Mouse (Mus musculus) liver, embryonic 16.5 days (tissue): Measurements from ENCODE around the gene Crxos. TPM values are rescaled to one million over a fixed set of nuclear protein-coding genes. Genes with fewer than 3 reads are reported as not detected.

Source experiments
- ATAC-seq: fragments of 200-750 bp; cut with Nextera tagmentation; 2 replicates; pipeline ENCODE4 v1.8.0; 2017; ENCODE audit warnings: low read depth, mild to moderate bottlenecking, moderate number of reproducible peaks, moderate library complexity
- H3K27ac ChIP-seq: fragments of 300-500 bp; sonication (generic); 2 replicates; pipeline ENCODE4 v1.5.1; 2014; ENCODE audit warnings: mild to moderate bottlenecking, low read length
- H3K27me3 ChIP-seq: fragments of 300-500 bp; sonication (generic); 2 replicates; pipeline ENCODE4 v1.6.1; 2014; ENCODE audit warnings: low read depth, low read length, mixed read lengths; ENCODE audit not compliant: control insufficient read depth, insufficient read depth
- H3K36me3 ChIP-seq: fragments of 300-500 bp; sonication (generic); 2 replicates; pipeline ENCODE4 v1.6.1; 2014; ENCODE audit warnings: mild to moderate bottlenecking; ENCODE audit not compliant: control insufficient read depth, insufficient read depth
- H3K4me1 ChIP-seq: fragments of 300-500 bp; sonication (generic); 2 replicates; pipeline ENCODE4 v1.6.1; 2014; ENCODE audit warnings: low read depth, low read length, mixed read lengths; ENCODE audit not compliant: control insufficient read depth
- H3K4me2 ChIP-seq: fragments of 300-500 bp; sonication (generic); 2 replicates; pipeline ENCODE4 v1.6.1; 2014; ENCODE audit warnings: low read depth, low read length, mixed read lengths
- H3K4me3 ChIP-seq: fragments of 300-500 bp; sonication (generic); 2 replicates; pipeline ENCODE4 v1.5.1; 2014; ENCODE audit warnings: low read depth, mild to moderate bottlenecking, low read length
- H3K9ac ChIP-seq: fragments of 300-500 bp; sonication (generic); 2 replicates; pipeline ENCODE4 v1.6.1; 2014; ENCODE audit warnings: low read depth, low read length
- H3K9me3 ChIP-seq: fragments of 300-500 bp; sonication (generic); replicated peaks from 2 replicates; pipeline ENCODE4 v1.6.1; 2016; ENCODE audit warnings: low read length; ENCODE audit not compliant: control insufficient read depth
- WGBS: fragments of 180-500 bp; shearing (Covaris S2); extraction: QIAGEN DNeasy Blood & Tissue Kit; methylation state at CpG from one replicate; pipeline ENCODE4 v1.1.7; 2014; ENCODE audit not compliant: insufficient replicate concordance; 5-methylcytosine and 5-hydroxymethylcytosine counted together
- polyA plus RNA-seq: library from polyadenylated mRNA; unstranded; fragments of >200 nt; fragmentation: Nextera tagmentation; extraction: Ambion mirVana; gene quantifications from 2 replicates; pipeline ENCODE4 v1.2.1, GENCODE M21; 2015

The Crxos gene
- polyA plus RNA-seq, 1 experiment from 2014 or later, result not detected

DNA sequence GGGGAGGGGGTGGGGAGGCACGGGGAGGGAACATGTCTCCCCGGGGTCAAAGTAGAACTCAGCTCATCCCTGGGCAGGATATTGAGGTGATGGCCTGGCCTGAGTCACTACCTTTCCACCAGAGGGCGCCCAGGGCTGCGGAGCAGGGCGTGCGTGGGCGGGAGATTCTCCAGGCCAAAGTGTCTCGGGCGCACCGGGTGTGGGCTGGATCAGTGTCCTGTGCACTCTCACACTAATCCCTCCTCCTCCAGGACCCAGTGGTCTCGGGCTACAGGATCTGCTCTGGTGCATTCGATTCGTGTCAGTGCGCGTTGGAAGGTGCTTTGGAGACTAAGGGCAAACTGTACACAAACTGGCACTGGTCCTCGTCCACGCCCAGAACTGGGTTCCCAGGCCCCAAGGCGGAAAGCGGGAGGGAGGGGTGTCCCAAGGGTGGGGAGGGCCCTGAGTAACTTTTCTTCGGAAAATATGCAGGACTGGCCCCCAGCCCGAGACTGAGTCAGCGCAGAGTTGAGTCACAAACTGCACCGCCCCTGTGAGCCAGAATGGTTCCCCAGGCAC, 66.0 kb downstream of the Crxos start:
- H3K4me1 ChIP-seq, result peaks cover 62% of the 10 kb centered on the region

DNA sequence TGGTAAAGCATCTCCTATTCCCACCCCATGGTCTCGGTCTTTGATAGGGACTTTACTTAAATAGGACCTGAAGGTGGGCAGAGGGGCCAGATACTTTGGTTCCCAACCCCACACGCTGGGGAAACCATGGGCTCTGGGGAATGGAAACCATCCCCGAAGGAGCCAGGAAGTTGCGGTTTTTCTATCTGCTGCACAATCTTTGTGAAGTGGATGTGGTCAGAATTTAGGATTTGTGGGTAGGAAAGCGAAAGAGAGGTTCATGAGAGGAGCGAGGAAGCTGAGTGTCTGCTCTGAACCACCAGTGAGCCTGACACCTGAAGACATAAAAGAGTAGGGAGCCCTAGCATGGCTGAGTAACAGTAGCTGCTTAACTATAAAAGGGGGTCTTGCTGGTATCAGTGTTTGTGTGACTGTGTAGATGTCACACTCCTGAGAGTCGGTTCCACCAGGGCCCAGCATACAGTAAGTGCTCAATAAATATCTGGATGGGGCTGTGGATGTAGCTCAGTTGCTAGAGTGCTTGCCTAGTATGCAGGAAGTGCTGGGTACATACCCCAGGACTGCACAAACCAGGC, 66.9 kb downstream of the Crxos start:
- no peak for ATAC-seq
- Histone ChIP-seq H3K27ac (no peak overlapping the region), H3K27me3 (peaks cover 3% of the 10 kb centered on the region; the same call in 1 of the 2 replicates), H3K4me3 (no peak overlapping the region), H3K36me3 (peaks cover 1% of the 10 kb centered on the region; the same call in 1 of the 2 replicates), H3K9me3 (no peaks in the 10 kb centered on the region), H3K4me2 (0 out of 2 replicates have a peak overlapping the region, but pooled peaks have one; percentile 65), H3K9ac (no peak overlapping the region), H3K4me1 (peaks cover 69% of the 10 kb centered on the region)
- WGBS, result 44% methylated on average over 7 of the region's 7 CpGs

More for the DNA sequence above, 66.0 kb downstream of the Crxos start:
- 2% methylated on average over 23 of the region's 23 CpGs for WGBS
- Histone ChIP-seq H3K4me3 (peak overlapping the region; percentile 44), H3K27ac (peak overlapping the region; percentile 65), H3K9ac (peak overlapping the region; percentile 63), H3K36me3 (peaks cover 10% of the 10 kb centered on the region), H3K27me3 (peaks cover 3% of the 10 kb centered on the region; the same call in 1 of the 2 replicates), H3K4me2 (peak overlapping the region; percentile 65), H3K9me3 (no peaks in the 10 kb centered on the region)
- peak; percentile 60 for ATAC-seq

DNA sequence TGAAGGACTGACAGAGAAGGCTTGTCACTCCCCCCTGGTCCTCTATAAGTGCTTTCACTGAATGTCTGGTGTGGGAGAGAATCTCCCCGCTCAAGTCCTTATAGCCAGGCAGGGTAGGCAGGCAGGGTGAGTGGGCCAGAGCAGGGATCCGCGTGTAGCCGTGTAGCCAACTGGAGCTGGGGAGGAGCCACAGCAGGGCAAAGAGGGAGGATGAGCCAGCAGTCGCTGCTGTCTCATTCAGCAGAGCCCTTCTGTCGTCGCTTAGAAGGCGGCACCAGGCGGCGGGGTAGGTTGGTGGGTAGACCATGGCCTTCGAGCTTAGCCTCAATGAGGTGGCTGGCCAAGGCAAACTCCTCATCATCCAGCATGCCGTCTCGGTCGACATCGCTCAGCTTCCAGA, 67.6 kb downstream of the Crxos start:
- Histone ChIP-seq H3K36me3 (no peaks in the 10 kb centered on the region), H3K9me3 (no peaks in the 10 kb centered on the region), H3K9ac (no peak overlapping the region), H3K4me1 (peaks cover 69% of the 10 kb centered on the region), H3K4me2 (no peak overlapping the region), H3K4me3 (no peak overlapping the region), H3K27ac (no peak overlapping the region), H3K27me3 (peaks cover 3% of the 10 kb centered on the region; the same call in 1 of the 2 replicates)
- no peak for ATAC-seq
- 83% methylated on average over 15 of the region's 15 CpGs for WGBS

DNA sequence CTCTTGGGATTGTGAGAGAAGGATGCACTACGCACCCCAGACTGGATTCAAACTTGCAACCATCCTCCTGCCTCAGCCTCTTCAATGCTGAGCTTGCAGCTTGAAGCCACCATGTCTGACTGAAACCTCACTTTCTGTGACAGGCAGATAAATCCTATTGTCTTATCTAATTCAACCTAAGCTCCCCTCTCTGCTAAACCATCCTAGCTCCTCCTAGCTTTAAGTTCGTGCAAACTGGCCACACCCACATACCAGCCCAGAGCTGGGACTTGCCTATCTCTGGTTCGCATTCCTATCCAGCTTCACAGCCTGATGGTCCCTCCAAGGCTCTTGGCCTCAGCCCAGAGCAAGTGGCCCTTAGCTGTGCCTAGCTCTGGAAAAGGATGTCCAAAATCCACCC, 70.0 kb downstream of the Crxos start:
- H3K4me1 ChIP-seq, result peaks cover 64% of the 10 kb centered on the region
- H3K27ac ChIP-seq, result peak overlapping the region; percentile 57
- no peaks in the 10 kb centered on the region for H3K9me3 ChIP-seq
- ATAC-seq, result peak; percentile 78
- no peak overlapping the region for H3K4me3 ChIP-seq
- H3K9ac ChIP-seq, result no peak overlapping the region
- no peaks in the 10 kb centered on the region for H3K36me3 ChIP-seq
- no peak overlapping the region for H3K4me2 ChIP-seq
- H3K27me3 ChIP-seq, result peaks cover 3% of the 10 kb centered on the region; the same call in 1 of the 2 replicates
- 23% methylated on average over 3 of the region's 3 CpGs for WGBS

Other genes with a start within 250 kb of the Crxos start
- gene Obox3, start 242.7 kb upstream of the Crxos start, polyA plus RNA-seq, result not detected in 2 replicates
- not detected in 2 replicates for gene Obox5, start 132.5 kb upstream of the Crxos start, polyA plus RNA-seq
- not detected in 2 replicates for gene Obox6, start 42.9 kb upstream of the Crxos start, polyA plus RNA-seq
- gene Crx, start 2.6 kb upstream of the Crxos start, polyA plus RNA-seq, result not detected in 2 replicates
- 235 and 256 TPM in 2 replicates for gene Selenow, start 39.8 kb downstream of the Crxos start, polyA plus RNA-seq
- gene Nop53, start 63.5 kb downstream of the Crxos start, polyA plus RNA-seq, result 71.8 and 79.1 TPM in 2 replicates
- gene Ehd2, start 85.0 kb downstream of the Crxos start, polyA plus RNA-seq, result 4.7 and 5.6 TPM in 2 replicates
- 1.4 and 1.9 TPM in 2 replicates for gene Bicra, start 165.3 kb downstream of the Crxos start, polyA plus RNA-seq
- not detected in 2 replicates for gene Zfp541, start 179.2 kb downstream of the Crxos start, polyA plus RNA-seq
- 162 and 163 TPM in 2 replicates for gene Napa, start 215.8 kb downstream of the Crxos start, polyA plus RNA-seq
- gene Kptn, start 237.3 kb downstream of the Crxos start, polyA plus RNA-seq, result 7.3 and 7.8 TPM in 2 replicates
- 0.02 TPM in 1 of 2 replicates, not detected in the other for gene Slc8a2, start 247.2 kb downstream of the Crxos start, polyA plus RNA-seq